Mouse (Mus musculus) liver, postnatal 0 days (tissue): ENCODE results near the gene Kcnip3.

ENCODE experiments used
- CTCF ChIP-seq: sonication (generic); IDR thresholded peaks from 2 replicates; pipeline ENCODE4 v1.5.1; 2016; ENCODE audit warnings: antibody characterized with exemption, low read depth
- EP300 ChIP-seq: IDR thresholded peaks from 2 replicates; pipeline ENCODE4 v1.6.1; 2016; ENCODE audit warnings: antibody characterized with exemption, low read depth, mild to moderate bottlenecking

DNA sequence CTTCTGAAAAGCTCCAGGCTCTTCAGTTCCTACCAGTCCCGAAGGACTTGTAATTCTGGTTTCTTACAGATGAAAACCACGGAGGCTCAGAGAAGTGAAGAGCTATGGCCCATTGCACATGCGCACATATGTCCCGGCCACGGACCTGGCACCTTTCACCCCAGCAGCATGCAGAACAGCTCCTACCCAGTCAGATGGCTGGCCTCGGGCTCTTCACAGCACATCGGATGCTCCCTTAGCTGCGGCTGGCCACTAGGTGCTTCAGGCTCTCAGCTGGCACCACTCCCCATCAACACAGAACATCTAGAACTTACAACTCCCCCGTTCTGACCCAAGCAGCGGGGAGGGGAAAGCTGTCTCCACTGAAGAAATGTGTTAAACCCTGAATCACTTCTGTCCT, 42.1 kb downstream of the Kcnip3 start:
- TF ChIP-seq CTCF, result no peak
- TF ChIP-seq EP300, result no peak
